Mouse (Mus musculus): Measurements from ENCODE around the gene Wdhd1. TPM values are rescaled to one million over a fixed set of nuclear protein-coding genes. Genes with fewer than 3 reads are reported as not detected.

Wdhd1 gene
- polyA plus RNA-seq, 1 experiment from 2014 or later = 25.8 TPM

DNA sequence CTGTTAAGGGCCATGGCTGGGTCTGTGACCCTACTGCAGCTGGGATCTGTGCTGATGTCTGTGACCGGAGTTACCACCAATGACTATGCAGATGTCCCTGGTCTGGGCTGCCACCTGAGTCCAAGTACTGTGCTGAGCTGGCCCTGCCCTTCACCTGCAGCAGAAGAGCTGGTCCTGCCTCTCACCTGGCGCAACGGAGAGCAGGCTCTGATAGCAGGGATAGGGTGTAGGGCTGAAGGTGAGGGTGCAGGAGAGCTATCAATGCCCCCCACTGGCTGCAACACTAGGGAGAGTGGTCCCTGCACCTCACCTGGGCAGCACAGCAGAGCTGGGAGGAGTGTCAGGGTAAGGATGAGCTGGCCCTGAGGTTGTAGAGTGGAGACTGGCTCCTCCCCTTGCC lies 70.1 kb downstream of the Wdhd1 start:
- no peak overlapping the region for H3K4me3 ChIP-seq (ENCODE audit: low read depth, low read length)
- H3K9me3 ChIP-seq (replicated peaks; ENCODE audit: control insufficient read depth, low read length) = no peaks in the 10 kb centered on the region
- H3K36me3 ChIP-seq (ENCODE audit: control insufficient read depth, insufficient read depth, low read length) = no peaks in the 10 kb centered on the region
- H3K4me1 ChIP-seq (ENCODE audit: control insufficient read depth, insufficient read depth, low read length) = no peaks in the 10 kb centered on the region
- WGBS (ENCODE audit: insufficient replicate concordance) = 76% methylated on average over 3 of the region's 3 CpGs
- H3K9ac ChIP-seq (ENCODE audit: low read depth, low read length) = no peak overlapping the region
- no peak overlapping the region for H3K4me2 ChIP-seq
- H3K27me3 ChIP-seq (ENCODE audit: control insufficient read depth, insufficient read depth, low read length) = no peaks in the 10 kb centered on the region
- no peak for ATAC-seq (replicated peaks; ENCODE audit: insufficient number of reproducible peaks, low FRiP score, low TSS enrichment)
- no peak overlapping the region for H3K27ac ChIP-seq (ENCODE audit: low read depth, low read length)

DNA sequence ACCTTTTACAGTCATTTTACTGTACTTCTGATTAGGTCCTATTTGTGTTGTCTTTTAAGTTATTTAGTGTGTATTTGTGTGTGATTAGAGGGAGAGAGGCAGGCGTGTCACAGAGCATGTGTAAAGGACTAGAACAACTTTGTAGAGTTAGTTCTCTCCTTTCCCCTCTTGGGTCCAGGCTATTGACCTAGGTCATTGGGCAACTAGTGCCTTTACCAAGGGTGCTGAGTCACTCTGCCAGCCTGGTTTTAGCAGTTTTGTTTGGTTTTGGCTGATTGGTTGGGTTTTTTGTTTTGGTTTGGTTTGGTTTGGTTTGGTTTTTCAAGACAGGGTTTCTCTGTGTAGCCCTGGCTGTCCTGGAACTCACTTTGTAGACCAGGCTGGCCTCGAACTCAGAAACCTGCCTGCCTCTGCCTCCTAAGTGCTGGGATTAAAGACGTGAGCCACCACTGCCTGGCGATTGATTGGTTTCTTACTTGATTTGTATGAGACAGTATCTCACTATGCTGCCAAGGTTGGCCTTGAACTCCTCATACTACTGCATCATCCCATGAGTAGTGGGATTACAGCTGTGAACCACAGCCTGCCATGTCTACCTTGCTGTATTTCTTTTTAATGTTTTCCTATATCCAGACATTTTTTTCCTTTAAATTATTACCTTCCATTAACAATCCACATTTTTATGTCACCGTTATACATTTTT lies 71.2 kb downstream of the Wdhd1 start:
- Histone ChIP-seq H3K4me1 (ENCODE audit: control insufficient read depth, insufficient read depth, low read length) (no peaks in the 10 kb centered on the region), H3K27me3 (ENCODE audit: control insufficient read depth, insufficient read depth, low read length) (no peaks in the 10 kb centered on the region), H3K9me3 (replicated peaks; ENCODE audit: control insufficient read depth, low read length) (no peaks in the 10 kb centered on the region), H3K9ac (ENCODE audit: low read depth, low read length) (no peak overlapping the region), H3K4me2 (no peak overlapping the region), H3K27ac (ENCODE audit: low read depth, low read length) (no peak overlapping the region), H3K4me3 (ENCODE audit: low read depth, low read length) (no peak overlapping the region), H3K36me3 (ENCODE audit: control insufficient read depth, insufficient read depth, low read length) (no peaks in the 10 kb centered on the region)
- WGBS (ENCODE audit: insufficient replicate concordance) = 79% methylated on average over 5 of the region's 5 CpGs
- ATAC-seq (replicated peaks; ENCODE audit: insufficient number of reproducible peaks, low FRiP score, low TSS enrichment) = no peak

DNA sequence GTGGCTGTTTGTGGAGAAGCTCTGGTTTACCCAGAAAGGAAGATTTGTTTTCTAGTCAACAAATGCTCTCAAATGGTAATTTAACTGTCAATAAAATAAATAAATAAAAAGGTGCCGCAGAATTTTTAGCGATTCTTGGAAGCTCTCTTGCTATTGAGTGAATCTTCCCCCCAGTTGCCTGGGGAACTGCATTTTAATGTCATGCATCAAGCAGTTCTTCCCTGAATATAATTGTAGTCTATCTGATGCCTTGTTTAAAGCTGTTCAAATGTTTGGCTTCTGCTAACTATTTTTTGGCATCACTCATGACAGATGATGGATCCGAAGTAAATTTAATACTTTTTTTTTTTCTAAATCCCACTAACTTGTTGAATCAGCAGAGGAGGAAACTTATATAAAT lies 79.3 kb downstream of the Wdhd1 start:
- no peaks in the 10 kb centered on the region for H3K9me3 ChIP-seq (replicated peaks; ENCODE audit: control insufficient read depth, low read length)
- ATAC-seq (replicated peaks; ENCODE audit: insufficient number of reproducible peaks, low FRiP score, low TSS enrichment) = no peak
- H3K9ac ChIP-seq (ENCODE audit: low read depth, low read length) = no peak overlapping the region
- H3K27me3 ChIP-seq (ENCODE audit: control insufficient read depth, insufficient read depth, low read length) = no peaks in the 10 kb centered on the region
- no peak overlapping the region for H3K4me3 ChIP-seq (ENCODE audit: low read depth, low read length)
- no peaks in the 10 kb centered on the region for H3K4me1 ChIP-seq (ENCODE audit: control insufficient read depth, insufficient read depth, low read length)
- 88% methylated on average over 3 of the region's 3 CpGs for WGBS (ENCODE audit: insufficient replicate concordance)
- H3K27ac ChIP-seq (ENCODE audit: low read depth, low read length) = no peak overlapping the region
- H3K4me2 ChIP-seq = no peak overlapping the region
- H3K36me3 ChIP-seq (ENCODE audit: control insufficient read depth, insufficient read depth, low read length) = no peaks in the 10 kb centered on the region

DNA sequence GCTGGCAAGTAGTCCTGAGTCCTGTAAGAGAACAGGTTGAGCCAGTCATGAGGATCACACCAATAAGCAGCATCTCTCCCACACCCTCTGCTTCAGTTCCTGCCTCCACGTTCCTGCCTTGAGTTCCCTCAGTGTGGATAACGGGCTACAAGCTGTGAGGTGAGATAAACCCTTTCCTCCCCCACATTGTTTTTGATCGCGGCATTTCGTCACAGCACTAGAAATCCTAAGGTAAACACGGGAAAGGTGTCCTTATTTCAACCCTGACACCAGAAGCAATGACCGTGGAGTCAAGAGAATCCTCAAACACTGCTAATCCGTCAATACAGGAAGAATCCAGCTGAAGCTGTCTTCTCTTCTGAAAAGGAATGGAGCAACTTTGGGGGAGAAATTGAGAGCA lies 79.9 kb downstream of the Wdhd1 start:
- Histone ChIP-seq H3K36me3 (ENCODE audit: control insufficient read depth, insufficient read depth, low read length) (no peaks in the 10 kb centered on the region), H3K4me2 (no peak overlapping the region), H3K4me3 (ENCODE audit: low read depth, low read length) (no peak overlapping the region), H3K4me1 (ENCODE audit: control insufficient read depth, insufficient read depth, low read length) (no peaks in the 10 kb centered on the region), H3K27ac (ENCODE audit: low read depth, low read length) (no peak overlapping the region), H3K9ac (ENCODE audit: low read depth, low read length) (no peak overlapping the region), H3K9me3 (replicated peaks; ENCODE audit: control insufficient read depth, low read length) (no peaks in the 10 kb centered on the region), H3K27me3 (ENCODE audit: control insufficient read depth, insufficient read depth, low read length) (no peaks in the 10 kb centered on the region)
- 71% methylated on average over 8 of the region's 8 CpGs for WGBS (ENCODE audit: insufficient replicate concordance)
- no peak for ATAC-seq (replicated peaks; ENCODE audit: insufficient number of reproducible peaks, low FRiP score, low TSS enrichment)

DNA sequence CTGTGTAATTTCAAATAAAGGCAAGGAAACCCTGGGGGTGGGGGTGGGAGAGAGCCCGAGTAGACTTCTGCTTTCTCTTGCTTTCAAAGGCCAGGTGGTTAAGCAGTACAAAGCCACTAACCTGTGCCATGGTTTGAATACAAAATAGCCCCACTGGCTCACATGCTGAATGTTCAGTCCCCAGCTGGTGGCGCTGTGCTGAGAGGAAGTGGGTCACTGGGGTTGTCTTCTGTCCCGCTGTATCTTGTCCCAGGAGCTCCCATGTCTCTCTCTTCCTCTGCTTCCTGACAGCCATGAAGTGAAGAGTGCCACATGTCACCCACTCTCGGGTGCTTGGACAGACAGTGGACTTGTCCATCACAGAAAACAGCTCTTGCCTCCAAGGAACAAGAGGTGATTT lies 82.6 kb downstream of the Wdhd1 start:
- no peaks in the 10 kb centered on the region for H3K27me3 ChIP-seq (ENCODE audit: control insufficient read depth, insufficient read depth, low read length)
- no peak overlapping the region for H3K4me3 ChIP-seq (ENCODE audit: low read depth, low read length)
- no peaks in the 10 kb centered on the region for H3K4me1 ChIP-seq (ENCODE audit: control insufficient read depth, insufficient read depth, low read length)
- H3K9ac ChIP-seq (ENCODE audit: low read depth, low read length) = no peak overlapping the region
- H3K9me3 ChIP-seq (replicated peaks; ENCODE audit: control insufficient read depth, low read length) = no peaks in the 10 kb centered on the region
- WGBS (ENCODE audit: insufficient replicate concordance) = 33% methylated on average over 4 of the region's 4 CpGs
- H3K27ac ChIP-seq (ENCODE audit: low read depth, low read length) = no peak overlapping the region
- ATAC-seq (replicated peaks; ENCODE audit: insufficient number of reproducible peaks, low FRiP score, low TSS enrichment) = no peak
- H3K36me3 ChIP-seq (ENCODE audit: control insufficient read depth, insufficient read depth, low read length) = no peaks in the 10 kb centered on the region
- no peak overlapping the region for H3K4me2 ChIP-seq

DNA sequence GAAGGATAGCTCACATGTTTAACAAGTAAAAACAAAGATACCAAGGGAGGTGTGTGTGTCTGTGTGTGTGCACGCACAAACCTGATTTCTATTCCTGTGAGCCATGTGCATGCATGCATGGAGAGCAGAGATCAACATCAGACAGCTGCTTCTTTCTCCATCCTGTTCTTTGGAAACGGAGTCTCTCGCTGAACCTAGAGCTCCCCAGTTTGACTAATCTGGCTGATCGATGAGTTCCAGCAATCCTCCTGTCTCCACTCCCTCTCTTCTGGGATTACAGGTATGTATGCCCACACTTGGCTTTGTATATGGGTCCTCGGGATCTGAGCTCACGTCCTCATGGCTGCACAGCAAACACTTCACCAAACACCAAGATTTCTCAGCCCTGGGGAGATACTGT lies 83.2 kb downstream of the Wdhd1 start:
- Histone ChIP-seq H3K4me2 (no peak overlapping the region), H3K27ac (ENCODE audit: low read depth, low read length) (no peak overlapping the region), H3K36me3 (ENCODE audit: control insufficient read depth, insufficient read depth, low read length) (no peaks in the 10 kb centered on the region), H3K4me3 (ENCODE audit: low read depth, low read length) (no peak overlapping the region), H3K9me3 (replicated peaks; ENCODE audit: control insufficient read depth, low read length) (no peaks in the 10 kb centered on the region), H3K27me3 (ENCODE audit: control insufficient read depth, insufficient read depth, low read length) (peaks cover under 1% of the 10 kb centered on the region; the same call in 1 of the 2 replicates), H3K9ac (ENCODE audit: low read depth, low read length) (no peak overlapping the region), H3K4me1 (ENCODE audit: control insufficient read depth, insufficient read depth, low read length) (0 out of 2 replicates have a peak, but pooled peaks cover 2% of the 10 kb centered on the region)
- WGBS (ENCODE audit: insufficient replicate concordance) = 69% methylated on average over 6 of the region's 6 CpGs
- no peak for ATAC-seq (replicated peaks; ENCODE audit: insufficient number of reproducible peaks, low FRiP score, low TSS enrichment)

DNA sequence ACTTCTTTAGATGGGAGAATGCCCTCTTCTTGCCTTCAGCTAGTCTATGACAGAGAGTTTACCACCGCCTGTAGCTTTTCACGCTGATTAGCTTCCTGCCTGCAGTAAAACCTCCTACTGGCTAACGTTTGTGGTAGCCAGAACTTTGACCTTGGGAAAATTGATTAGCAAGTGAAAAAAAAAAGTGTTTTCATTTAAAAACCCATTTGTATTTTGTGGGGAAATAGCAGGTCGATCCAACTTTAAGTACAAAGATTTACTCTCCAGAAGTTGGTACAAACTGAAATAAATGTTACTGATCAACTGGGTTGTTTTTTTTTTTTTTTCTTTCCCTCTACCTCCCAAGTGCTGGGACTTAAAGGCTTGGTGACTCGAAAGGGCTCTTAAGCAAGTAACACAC lies 84.8 kb downstream of the Wdhd1 start:
- Histone ChIP-seq H3K4me2 (no peak overlapping the region), H3K27me3 (ENCODE audit: control insufficient read depth, insufficient read depth, low read length) (peaks cover 10% of the 10 kb centered on the region; the same call in 1 of the 2 replicates), H3K9me3 (replicated peaks; ENCODE audit: control insufficient read depth, low read length) (no peaks in the 10 kb centered on the region), H3K4me1 (ENCODE audit: control insufficient read depth, insufficient read depth, low read length) (peaks cover 7% of the 10 kb centered on the region; the same call in 1 of the 2 replicates), H3K4me3 (ENCODE audit: low read depth, low read length) (no peak overlapping the region), H3K27ac (ENCODE audit: low read depth, low read length) (no peak overlapping the region), H3K36me3 (ENCODE audit: control insufficient read depth, insufficient read depth, low read length) (no peaks in the 10 kb centered on the region), H3K9ac (ENCODE audit: low read depth, low read length) (no peak overlapping the region)
- WGBS (ENCODE audit: insufficient replicate concordance) = 50% methylated on average over 5 of the region's 5 CpGs
- no peak for ATAC-seq (replicated peaks; ENCODE audit: insufficient number of reproducible peaks, low FRiP score, low TSS enrichment)

Other genes with a start within 250 kb of the Wdhd1 start
- 6.7 and 7.5 TPM in 2 replicates for gene Gch1, start 87.4 kb downstream of the Wdhd1 start, polyA plus RNA-seq (2014; fragmentation: Nextera tagmentation; extraction: Ambion mirVana)
- gene Socs4, start 74 bp upstream of the Wdhd1 start, polyA plus RNA-seq (2014; fragmentation: Nextera tagmentation; extraction: Ambion mirVana) = 3.0 and 3.9 TPM in 2 replicates
- gene Mapk1ip1l, start 21.4 kb upstream of the Wdhd1 start, polyA plus RNA-seq (2014; fragmentation: Nextera tagmentation; extraction: Ambion mirVana) = 65.1 and 70.4 TPM in 2 replicates
- 1.9 and 2.7 TPM in 2 replicates for gene Lgals3, start 90.9 kb upstream of the Wdhd1 start, polyA plus RNA-seq (2014; fragmentation: Nextera tagmentation; extraction: Ambion mirVana)
- gene Dlgap5, start 141.6 kb upstream of the Wdhd1 start, polyA plus RNA-seq (2014; fragmentation: Nextera tagmentation; extraction: Ambion mirVana) = 47.8 and 47.9 TPM in 2 replicates
- 24.8 and 27.2 TPM in 2 replicates for gene Fbxo34, start 173.6 kb upstream of the Wdhd1 start, polyA plus RNA-seq (2014; fragmentation: Nextera tagmentation; extraction: Ambion mirVana)

Data from heart, embryonic 11.5 days (tissue).